Mouse (Mus musculus) hindbrain, embryonic 13.5 days (tissue): Measurements from ENCODE around the gene Socs7. TPM values are rescaled to one million over a fixed set of nuclear protein-coding genes. Genes with fewer than 3 reads are reported as not detected.
A peak's percentile ranks its signal among the peaks of the same experiment; 100 is the strongest.

Experiments
- ATAC-seq: fragments of 200-750 bp; cut with Nextera tagmentation; 2 replicates; pipeline ENCODE4 v1.8.0; 2017; ENCODE audit warnings: moderate TSS enrichment; ENCODE audit not compliant: low FRiP score
- H3K27ac ChIP-seq: fragments of 300-500 bp; sonication (generic); 2 replicates; pipeline ENCODE4 v1.5.1; 2015; ENCODE audit warnings: inconsistent platforms, mild to moderate bottlenecking, moderate library complexity
- H3K27me3 ChIP-seq: fragments of 300-500 bp; sonication (generic); 2 replicates; pipeline ENCODE4 v1.6.1; 2015; ENCODE audit warnings: mild to moderate bottlenecking, inconsistent platforms
- H3K36me3 ChIP-seq: fragments of 300-500 bp; sonication (generic); 2 replicates; pipeline ENCODE4 v1.6.1; 2015; ENCODE audit warnings: mild to moderate bottlenecking, inconsistent platforms
- H3K4me1 ChIP-seq: fragments of 300-500 bp; sonication (generic); replicated peaks from 2 replicates; pipeline ENCODE4 v1.6.1; 2015; ENCODE audit warnings: inconsistent platforms
- H3K4me2 ChIP-seq: fragments of 300-500 bp; sonication (generic); 2 replicates; pipeline ENCODE4 v1.6.1; 2015; ENCODE audit warnings: inconsistent platforms, mild to moderate bottlenecking, moderate library complexity
- H3K4me3 ChIP-seq: fragments of 300-500 bp; sonication (generic); 2 replicates; pipeline ENCODE4 v1.5.1; 2015; ENCODE audit warnings: mild to moderate bottlenecking, inconsistent platforms
- H3K9ac ChIP-seq: fragments of 300-500 bp; sonication (generic); 2 replicates; pipeline ENCODE4 v1.6.1; 2015; ENCODE audit warnings: mild to moderate bottlenecking, inconsistent platforms
- H3K9me3 ChIP-seq: fragments of 300-500 bp; sonication (generic); 2 replicates; pipeline ENCODE4 v1.6.1; 2016; ENCODE audit warnings: inconsistent platforms
- WGBS: fragments of 180-500 bp; shearing (Covaris S2); methylation state at CpG from one replicate; pipeline ENCODE4 v1.1.7; 2015; 5-methylcytosine and 5-hydroxymethylcytosine counted together
- polyA plus RNA-seq: library from polyadenylated mRNA; unstranded; fragments of >200 nt; fragmentation: Nextera tagmentation; extraction: Ambion mirVana; gene quantifications from 2 replicates; pipeline ENCODE4 v1.2.1, GENCODE M21; 2015

Gene Socs7
- polyA plus RNA-seq, 1 experiment from 2014 or later = 9.2 TPM

DNA sequence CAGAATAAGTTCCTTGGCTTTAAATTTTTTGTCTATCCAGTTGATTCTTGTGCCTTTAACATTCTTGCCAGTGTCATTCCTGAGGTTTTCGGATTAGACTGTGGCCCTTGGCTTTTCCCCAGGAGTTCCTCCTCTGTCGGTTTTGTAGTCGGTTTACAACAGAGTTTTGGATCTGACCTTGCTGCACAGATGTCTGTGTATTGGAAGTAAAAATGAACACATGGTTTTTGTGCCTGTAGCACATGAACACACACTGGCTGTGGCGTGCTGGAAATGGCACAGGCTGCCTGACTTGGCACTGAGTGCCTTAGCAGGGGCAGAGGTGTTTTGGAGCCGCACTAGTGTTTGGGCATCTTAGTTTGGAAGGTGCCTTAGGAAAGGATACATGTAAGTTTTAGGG is 6.2 kb downstream of the Socs7 start:
- no peak overlapping the region for H3K4me2 ChIP-seq
- H3K9ac ChIP-seq = no peak overlapping the region
- no peaks in the 10 kb centered on the region for H3K27me3 ChIP-seq
- no peaks in the 10 kb centered on the region for H3K9me3 ChIP-seq
- no peak overlapping the region for H3K4me3 ChIP-seq
- H3K27ac ChIP-seq = no peak overlapping the region
- H3K36me3 ChIP-seq = peaks cover 9% of the 10 kb centered on the region; the same call in 1 of the 2 replicates
- no peak for ATAC-seq
- peaks cover 54% of the 10 kb centered on the region for H3K4me1 ChIP-seq
- WGBS = 92% methylated on average over 5 of the region's 5 CpGs

DNA sequence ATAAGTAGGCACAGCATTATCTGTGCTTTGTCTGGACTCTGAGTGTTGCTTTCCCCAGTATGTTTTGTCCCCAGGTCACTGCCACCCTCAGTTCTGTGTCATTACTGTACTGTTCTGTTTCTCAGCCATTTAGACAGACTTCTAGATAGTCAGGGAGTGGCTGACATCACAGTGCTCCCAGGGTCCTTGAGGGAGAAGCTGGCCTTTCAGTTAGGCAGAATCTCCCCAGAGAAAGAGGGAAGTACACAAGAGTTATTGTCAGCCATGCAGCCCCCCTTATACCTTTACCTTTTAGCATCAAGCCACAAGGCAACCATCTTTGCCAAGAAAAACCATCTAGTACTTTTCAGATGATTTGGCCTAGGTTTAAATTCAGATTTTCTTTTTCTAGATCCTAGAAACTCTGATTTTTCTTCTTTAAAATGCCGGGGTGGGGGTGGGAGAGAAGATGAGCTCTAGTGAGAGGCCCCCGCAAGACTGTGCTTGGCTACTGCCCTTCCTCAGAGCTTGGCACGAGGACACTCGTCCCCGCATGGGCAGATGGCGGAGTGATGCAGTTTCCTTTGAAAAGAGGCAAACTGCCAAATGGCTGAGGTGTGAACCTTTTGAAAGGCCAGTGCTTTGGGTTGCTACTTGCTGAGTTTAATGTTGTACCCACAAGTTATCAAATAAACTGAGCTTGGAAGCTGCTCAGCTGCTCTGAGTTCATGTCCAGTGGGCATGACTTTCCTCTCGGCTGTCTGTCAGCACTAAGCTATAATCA is 8.2 kb downstream of the Socs7 start:
- WGBS = 80% methylated on average over 7 of the region's 7 CpGs
- no peak for ATAC-seq

DNA sequence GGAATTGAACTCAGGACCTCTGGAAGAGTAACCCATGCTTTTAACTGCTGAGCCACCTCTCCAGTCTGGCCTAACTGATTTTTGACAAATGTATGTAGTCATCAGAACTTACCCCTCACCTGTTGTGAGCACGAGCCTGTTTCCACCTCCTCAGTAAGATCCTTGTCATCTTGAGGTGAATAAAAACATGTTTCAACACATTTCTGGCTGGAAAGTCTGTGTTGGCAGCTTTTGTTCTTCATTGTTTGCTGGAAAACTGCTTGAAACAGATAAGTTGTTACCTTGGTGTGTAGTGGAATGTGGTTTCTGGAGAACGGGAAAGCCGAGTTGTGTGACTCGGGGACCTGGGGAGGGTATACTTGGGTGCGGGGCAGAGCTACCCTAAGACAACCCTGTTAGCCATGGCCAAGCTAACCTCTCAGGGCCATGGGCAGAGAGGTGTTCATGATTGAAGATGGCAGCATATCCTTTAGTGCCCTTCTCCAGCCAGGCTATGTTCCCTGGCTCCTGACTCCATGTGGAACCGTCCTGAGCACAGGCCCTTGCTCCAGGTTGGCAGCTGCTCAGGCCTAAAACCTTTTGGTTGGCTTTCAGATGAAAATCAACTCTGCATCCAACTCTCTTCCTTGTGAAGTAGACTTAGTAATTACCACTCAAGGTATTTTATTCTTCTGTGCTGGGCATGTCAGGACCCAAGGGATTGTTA is 10.0 kb downstream of the Socs7 start:
- peaks cover 18% of the 10 kb centered on the region for H3K4me1 ChIP-seq
- no peak for ATAC-seq
- H3K4me3 ChIP-seq = no peak overlapping the region
- no peaks in the 10 kb centered on the region for H3K9me3 ChIP-seq
- 0 out of 2 replicates have a peak overlapping the region, but pooled peaks have one; percentile 13 for H3K9ac ChIP-seq
- WGBS = 91% methylated on average over 6 of the region's 6 CpGs
- H3K27ac ChIP-seq = 0 out of 2 replicates have a peak overlapping the region, but pooled peaks have one; percentile 8
- H3K36me3 ChIP-seq = peaks cover 42% of the 10 kb centered on the region
- no peaks in the 10 kb centered on the region for H3K27me3 ChIP-seq
- H3K4me2 ChIP-seq = no peak overlapping the region

More for the DNA sequence above, 8.2 kb downstream of the Socs7 start:
- Histone ChIP-seq H3K27ac (peak overlapping the region; percentile 40; the same call in 1 of the 2 replicates), H3K9me3 (no peaks in the 10 kb centered on the region), H3K9ac (no peak overlapping the region), H3K27me3 (no peaks in the 10 kb centered on the region), H3K4me3 (no peak overlapping the region), H3K36me3 (peaks cover 24% of the 10 kb centered on the region), H3K4me2 (no peak overlapping the region), H3K4me1 (peaks cover 34% of the 10 kb centered on the region)

GRCm38 (mm10) chr11:97373402-97373801 is 11.1 kb downstream of the Socs7 start:
- Histone ChIP-seq H3K27me3 (no peaks in the 10 kb centered on the region), H3K4me1 (peaks cover 13% of the 10 kb centered on the region), H3K9me3 (no peaks in the 10 kb centered on the region), H3K4me2 (no peak overlapping the region), H3K9ac (no peak overlapping the region), H3K27ac (no peak overlapping the region), H3K4me3 (no peak overlapping the region), H3K36me3 (peaks cover 49% of the 10 kb centered on the region)
- WGBS = 92% methylated on average over 2 of the region's 2 CpGs
- no peak for ATAC-seq

DNA sequence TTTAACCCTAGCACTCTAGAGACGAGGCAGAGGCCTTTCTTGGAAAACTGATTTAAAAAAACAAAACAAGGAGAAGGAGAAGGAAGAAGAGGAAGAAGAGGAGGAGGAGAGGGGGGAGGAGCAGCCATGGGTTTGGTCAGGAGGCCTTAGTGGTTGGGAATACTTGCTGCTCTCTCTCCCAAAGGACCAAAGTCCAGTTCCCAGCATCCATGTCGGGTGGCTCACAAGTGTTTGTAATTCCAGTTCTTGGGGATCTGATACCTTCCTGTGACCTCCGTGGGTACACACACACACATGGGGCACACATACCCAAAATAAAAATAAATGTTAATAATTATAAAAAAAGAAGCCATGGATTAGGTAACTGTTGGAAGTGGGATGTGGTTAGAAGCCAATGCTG is 17.7 kb downstream of the Socs7 start:
- no peak overlapping the region for H3K4me3 ChIP-seq
- H3K4me2 ChIP-seq = no peak overlapping the region
- H3K27ac ChIP-seq = no peak overlapping the region
- no peak for ATAC-seq
- no peaks in the 10 kb centered on the region for H3K4me1 ChIP-seq
- 86% methylated on average over 3 of the region's 3 CpGs for WGBS
- no peaks in the 10 kb centered on the region for H3K9me3 ChIP-seq
- no peaks in the 10 kb centered on the region for H3K27me3 ChIP-seq
- H3K9ac ChIP-seq = no peak overlapping the region
- peaks cover 85% of the 10 kb centered on the region for H3K36me3 ChIP-seq

- Histone ChIP-seq H3K4me3 (no peak overlapping the region), H3K36me3 (peaks cover 76% of the 10 kb centered on the region), H3K27ac (no peak overlapping the region), H3K9me3 (no peaks in the 10 kb centered on the region), H3K27me3 (no peaks in the 10 kb centered on the region), H3K9ac (no peak overlapping the region), H3K4me1 (no peaks in the 10 kb centered on the region), H3K4me2 (no peak overlapping the region)
- WGBS = 92% methylated on average over 2 of the region's 2 CpGs
- no peak for ATAC-seq
These were observed 20.7 kb downstream of the Socs7 start for GRCm38 (mm10) chr11:97383017-97383416.

- Histone ChIP-seq H3K4me2 (no peak overlapping the region), H3K4me1 (no peaks in the 10 kb centered on the region), H3K36me3 (peaks cover 74% of the 10 kb centered on the region), H3K9ac (no peak overlapping the region), H3K27ac (no peak overlapping the region), H3K27me3 (no peaks in the 10 kb centered on the region), H3K9me3 (no peaks in the 10 kb centered on the region), H3K4me3 (no peak overlapping the region)
- ATAC-seq = no peak
- 63% methylated on average over 2 of the region's 2 CpGs for WGBS
These were observed 21.4 kb downstream of the Socs7 start for GRCm38 (mm10) chr11:97383764-97384163.

GRCm38 (mm10) chr11:97387811-97388210 is 25.5 kb downstream of the Socs7 start:
- H3K36me3 ChIP-seq = peaks cover 87% of the 10 kb centered on the region
- no peaks in the 10 kb centered on the region for H3K9me3 ChIP-seq
- ATAC-seq = no peak
- H3K9ac ChIP-seq = no peak overlapping the region
- no peaks in the 10 kb centered on the region for H3K27me3 ChIP-seq
- H3K4me2 ChIP-seq = no peak overlapping the region
- WGBS = 97% methylated on average over 2 of the region's 2 CpGs
- no peak overlapping the region for H3K27ac ChIP-seq
- no peak overlapping the region for H3K4me3 ChIP-seq
- peaks cover 11% of the 10 kb centered on the region; the same call in 1 of the 2 replicates for H3K4me1 ChIP-seq

- no peaks in the 10 kb centered on the region for H3K9me3 ChIP-seq
- H3K4me1 ChIP-seq = peaks cover 11% of the 10 kb centered on the region; the same call in 1 of the 2 replicates
- no peak overlapping the region for H3K27ac ChIP-seq
- no peak overlapping the region for H3K4me3 ChIP-seq
- peaks cover 87% of the 10 kb centered on the region for H3K36me3 ChIP-seq
- H3K27me3 ChIP-seq = no peaks in the 10 kb centered on the region
- ATAC-seq = no peak
- H3K9ac ChIP-seq = no peak overlapping the region
- 91% methylated on average over 8 of the region's 8 CpGs for WGBS
- H3K4me2 ChIP-seq = no peak overlapping the region
These were observed 26.8 kb downstream of the Socs7 start for GRCm38 (mm10) chr11:97389127-97389526.

DNA sequence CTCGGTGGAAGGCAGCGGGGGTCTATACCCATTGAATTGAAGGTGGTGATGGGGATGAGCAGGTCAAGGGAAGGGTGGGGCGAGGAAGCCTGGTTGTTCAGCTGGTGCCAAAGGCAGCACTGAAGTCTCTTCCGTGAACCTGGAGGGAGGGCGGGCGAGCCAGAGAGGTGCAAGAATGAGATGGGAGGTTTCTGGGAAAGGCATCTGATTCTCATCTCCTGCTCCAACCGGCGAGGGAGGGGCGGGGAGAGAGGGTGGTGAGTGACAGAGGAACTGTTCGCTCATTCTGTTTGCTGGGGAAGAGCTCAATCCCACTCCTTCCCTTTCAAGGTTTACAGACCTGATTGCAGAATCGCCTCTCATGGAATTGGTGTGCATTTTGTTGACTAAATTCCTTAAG is 31.3 kb downstream of the Socs7 start:
- no peak overlapping the region for H3K4me2 ChIP-seq
- no peak for ATAC-seq
- H3K4me1 ChIP-seq = peaks cover 11% of the 10 kb centered on the region; the same call in 1 of the 2 replicates
- 80% methylated on average over 11 of the region's 11 CpGs for WGBS
- H3K9ac ChIP-seq = no peak overlapping the region
- H3K9me3 ChIP-seq = no peaks in the 10 kb centered on the region
- H3K27me3 ChIP-seq = no peaks in the 10 kb centered on the region
- H3K27ac ChIP-seq = no peak overlapping the region
- H3K4me3 ChIP-seq = no peak overlapping the region
- peaks cover 81% of the 10 kb centered on the region for H3K36me3 ChIP-seq

- no peak for ATAC-seq
- Histone ChIP-seq H3K9me3 (no peaks in the 10 kb centered on the region), H3K4me3 (no peak overlapping the region), H3K27ac (no peak overlapping the region), H3K27me3 (no peaks in the 10 kb centered on the region), H3K4me2 (no peak overlapping the region), H3K36me3 (peaks cover 80% of the 10 kb centered on the region), H3K9ac (no peak overlapping the region), H3K4me1 (peaks cover 11% of the 10 kb centered on the region; the same call in 1 of the 2 replicates)
- 87% methylated on average over 11 of the region's 11 CpGs for WGBS
These were observed 31.8 kb downstream of the Socs7 start for GRCm38 (mm10) chr11:97394146-97394545.

DNA sequence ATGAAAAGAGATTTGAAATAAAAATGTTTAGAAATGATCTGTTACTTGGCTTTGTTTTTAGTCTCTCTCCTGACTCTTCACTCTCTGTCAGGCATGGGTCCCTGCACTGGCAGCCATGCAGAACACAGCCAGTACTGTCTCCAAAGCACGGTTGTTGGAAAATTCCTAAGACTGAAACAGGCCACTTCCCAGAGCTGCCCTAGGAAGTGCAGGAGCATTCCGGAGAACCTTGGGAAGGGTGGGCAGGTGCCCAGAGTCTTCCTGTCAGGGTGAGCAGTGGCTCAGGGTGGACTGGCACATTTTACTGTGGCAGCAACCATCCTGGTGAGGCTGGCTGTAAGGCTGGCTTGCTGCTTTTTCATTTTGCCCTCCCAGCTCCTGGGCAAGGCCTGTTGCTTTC is 36.2 kb downstream of the Socs7 start:
- Histone ChIP-seq H3K27me3 (peaks cover 4% of the 10 kb centered on the region; the same call in 1 of the 2 replicates), H3K27ac (no peak overlapping the region), H3K4me1 (peaks cover 18% of the 10 kb centered on the region), H3K9ac (no peak overlapping the region), H3K36me3 (peaks cover 37% of the 10 kb centered on the region), H3K4me2 (no peak overlapping the region), H3K9me3 (no peaks in the 10 kb centered on the region), H3K4me3 (no peak overlapping the region)
- ATAC-seq = no peak
- 79% methylated on average over 2 of the region's 2 CpGs for WGBS
